Mouse (Mus musculus) 3T3-L1 (cell line): ENCODE measurements around the gene Ins2.

Experiments used
- DNase-seq: peaks from one replicate; pipeline ENCODE4 v3.0.0-alpha.2; 2015; ENCODE audit warnings: low read depth, low spot score

Gene Ins2

GRCm38 (mm10) chr7:142664465-142665029, 78.6 kb downstream of the Ins2 start:
- DNase-seq, result no peak

GRCm38 (mm10) chr7:142663931-142664421, 79.2 kb downstream of the Ins2 start:
- no peak for DNase-seq

- DNase-seq, result no peak
Observed at GRCm38 (mm10) chr7:142663151-142663550, 80.0 kb downstream of the Ins2 start.

GRCm38 (mm10) chr7:142661811-142662210, 81.4 kb downstream of the Ins2 start:
- no peak for DNase-seq

GRCm38 (mm10) chr7:142661046-142661445, 82.1 kb downstream of the Ins2 start:
- no peak for DNase-seq

GRCm38 (mm10) chr7:142660651-142660945, 82.6 kb downstream of the Ins2 start:
- no peak for DNase-seq

GRCm38 (mm10) chr7:142659767-142660650, 83.2 kb downstream of the Ins2 start:
- DNase-seq, result no peak

- no peak for DNase-seq
Observed at GRCm38 (mm10) chr7:142659181-142659681, 84.0 kb downstream of the Ins2 start.

GRCm38 (mm10) chr7:142658681-142659180, 84.5 kb downstream of the Ins2 start:
- no peak for DNase-seq

GRCm38 (mm10) chr7:142657821-142658614, 85.2 kb downstream of the Ins2 start:
- no peak for DNase-seq

- no peak for DNase-seq
Observed at GRCm38 (mm10) chr7:142657341-142657791, 85.8 kb downstream of the Ins2 start.

GRCm38 (mm10) chr7:142656055-142656454, 87.1 kb downstream of the Ins2 start:
- no peak for DNase-seq

- DNase-seq, result no peak
Observed at GRCm38 (mm10) chr7:142655633-142656032, 87.5 kb downstream of the Ins2 start.

- DNase-seq, result no peak
Observed at GRCm38 (mm10) chr7:142653726-142654125, 89.5 kb downstream of the Ins2 start.

GRCm38 (mm10) chr7:142646676-142647075, 96.5 kb downstream of the Ins2 start:
- DNase-seq, result no peak

GRCm38 (mm10) chr7:142645045-142645444, 98.1 kb downstream of the Ins2 start:
- DNase-seq, result peak; percentile 21

GRCm38 (mm10) chr7:142636178-142636577, 107.0 kb downstream of the Ins2 start:
- no peak for DNase-seq

GRCm38 (mm10) chr7:142630691-142631090, 112.5 kb downstream of the Ins2 start:
- DNase-seq, result no peak

GRCm38 (mm10) chr7:142629806-142630205, 113.4 kb downstream of the Ins2 start:
- DNase-seq, result no peak
